Mouse (Mus musculus) T-cell, adult 2 months (primary cell): Measurements from ENCODE around the gene Smok3b.
"Not testable (repeated sequence)": the region's sequence is repeated elsewhere in the genome, so short reads cannot be mapped to it uniquely, and the experiment has no call there.

ENCODE experiments used
- DNase-seq: peaks from one replicate; pipeline ENCODE4 v3.0.0; 2022; ENCODE audit warnings: low spot score

Smok3b gene

GRCm38 (mm10) chr5:138020961-138021479 lies at the start of gene Smok3b, which contains the start of gene Smok3a:
Smok3b (plus strand) TSS chr5:138021429.
Smok3a (plus strand) TSS chr5:138021261.
- not testable (repeated sequence) for DNase-seq

- DNase-seq, result no peak
These were observed 48.1 kb upstream of the Smok3b start for GRCm38 (mm10) chr5:137973161-137973560.

DNA sequence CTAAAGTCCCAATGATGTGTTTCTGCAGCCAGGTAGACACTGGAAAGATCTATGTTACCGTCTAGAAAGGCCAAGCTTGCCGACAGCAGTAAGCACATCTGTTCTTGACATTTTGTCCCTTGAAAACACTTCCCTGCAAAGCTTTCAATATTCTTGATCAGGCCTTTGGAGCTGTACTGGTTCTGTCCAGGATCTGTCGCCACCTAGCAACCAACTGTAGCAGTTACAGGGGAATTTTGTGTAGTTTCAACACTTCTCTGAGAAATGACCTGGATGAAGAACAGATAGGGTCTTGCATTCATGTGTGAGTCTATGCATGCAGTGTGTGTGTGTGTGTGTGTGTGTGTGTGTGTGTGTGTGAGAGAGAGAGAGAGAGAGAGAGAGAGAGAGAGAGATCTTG lies 47.5 kb upstream of the Smok3b start:
- no peak for DNase-seq

DNA sequence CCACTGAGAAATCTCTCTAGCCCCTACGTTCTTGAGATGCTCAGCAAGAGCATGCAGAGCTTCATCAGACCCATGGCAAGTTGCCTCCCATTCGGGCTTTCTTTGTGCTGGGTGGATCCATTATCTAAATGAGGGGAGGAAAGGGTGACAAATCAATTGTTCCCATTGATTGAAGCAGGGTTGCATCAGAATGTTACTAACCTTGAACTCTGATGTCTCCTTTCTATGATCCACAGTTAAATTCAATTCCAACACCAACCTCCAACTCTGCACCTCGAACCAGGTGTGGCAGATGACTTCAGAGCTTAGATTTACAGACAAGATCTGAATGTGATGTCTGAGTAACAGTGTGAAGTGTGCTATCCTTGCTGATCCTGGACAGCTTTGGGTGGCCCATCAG lies 46.5 kb upstream of the Smok3b start:
- DNase-seq, result no peak

DNA sequence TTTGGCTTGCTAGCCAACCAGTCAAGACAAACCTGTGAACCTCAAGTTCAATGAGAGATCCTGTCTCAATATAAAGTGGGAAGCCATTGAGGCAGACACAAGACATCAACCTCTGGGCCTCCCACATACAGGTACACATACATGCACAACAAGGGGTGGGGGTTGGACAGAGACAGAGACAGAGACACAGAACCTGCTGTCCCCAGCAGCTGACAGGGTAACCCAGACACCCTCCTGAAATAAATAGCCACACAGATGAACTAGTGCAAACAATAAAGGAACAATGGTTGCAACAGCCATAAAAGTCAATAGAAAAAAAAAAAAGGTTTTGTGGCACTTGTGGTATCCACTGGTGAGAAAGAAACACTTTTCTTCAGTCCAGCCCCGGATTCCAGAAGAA lies 45.8 kb upstream of the Smok3b start:
- DNase-seq, result no peak

- DNase-seq, result no peak
These were observed 43.9 kb upstream of the Smok3b start for GRCm38 (mm10) chr5:137977291-137977690.

DNA sequence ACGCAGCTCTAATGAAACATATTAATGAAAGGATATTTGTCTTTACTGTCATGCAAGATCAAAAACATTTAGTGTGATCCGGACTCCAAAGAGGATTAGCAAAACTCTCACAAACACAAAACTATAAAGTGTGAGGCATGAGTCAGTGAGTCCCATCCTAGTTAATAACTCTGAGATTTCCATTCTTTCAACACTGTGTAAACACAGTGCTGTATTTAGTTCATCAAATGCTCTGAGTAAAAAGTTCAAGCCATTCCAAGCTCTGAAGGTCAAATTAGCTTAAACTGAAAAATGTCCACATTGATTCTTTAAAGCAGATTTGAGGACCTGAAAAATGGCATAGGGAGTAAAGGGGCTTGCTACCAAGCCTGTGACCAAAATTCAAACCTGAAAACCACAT lies 42.1 kb upstream of the Smok3b start:
- DNase-seq, result no peak

- no peak for DNase-seq
These were observed 39.9 kb upstream of the Smok3b start, which contains the start of gene Azgp1 for GRCm38 (mm10) chr5:137981300-137981699. Azgp1 (plus strand) TSS chr5:137981520.

DNA sequence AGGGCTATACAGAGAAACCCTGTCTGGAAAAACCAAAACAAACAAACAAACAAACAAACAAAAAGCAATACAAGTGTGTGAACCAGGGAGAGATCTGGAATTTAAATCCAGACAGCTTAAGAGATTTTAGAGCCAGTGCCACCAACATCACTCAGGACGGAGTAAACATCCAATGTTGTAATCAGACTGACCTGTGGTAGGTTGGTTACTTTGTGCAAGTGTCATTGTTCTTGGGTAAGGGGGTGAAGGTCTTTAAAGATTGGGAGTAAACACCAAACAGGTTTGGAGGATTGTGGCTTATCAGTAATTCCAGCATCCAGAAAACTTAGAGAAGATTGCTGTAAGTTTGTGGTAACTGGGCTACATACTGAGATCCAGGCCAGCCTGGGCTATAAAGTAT lies 34.9 kb upstream of the Smok3b start:
- no peak for DNase-seq

GRCm38 (mm10) chr5:138009437-138009836 lies 11.8 kb upstream of the Smok3b start:
- no peak for DNase-seq

- DNase-seq, result no peak
These were observed 8.8 kb upstream of the Smok3b start for GRCm38 (mm10) chr5:138012382-138012781.

- no peak for DNase-seq
These were observed 4.7 kb upstream of the Smok3b start for GRCm38 (mm10) chr5:138016530-138016929.

DNA sequence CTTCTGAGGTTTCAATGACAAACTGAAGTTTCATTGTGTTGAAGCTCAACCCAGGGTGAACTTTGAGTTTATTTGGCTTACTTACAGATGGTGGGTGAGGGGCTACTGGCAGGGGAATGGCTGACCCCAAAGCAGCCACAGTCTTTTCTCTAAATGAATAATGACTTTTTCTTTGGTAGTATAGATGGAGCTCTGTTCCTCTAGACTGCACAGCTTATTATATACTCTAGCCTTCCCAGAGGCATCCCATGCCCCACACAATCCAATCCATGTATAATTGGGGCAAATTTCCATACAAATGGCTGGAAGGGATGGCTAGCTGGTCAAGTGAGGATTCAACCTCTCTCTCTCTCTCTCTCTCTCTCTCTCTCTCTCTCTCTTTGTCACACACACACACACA lies 4.2 kb upstream of the Smok3b start:
- DNase-seq, result no peak

DNA sequence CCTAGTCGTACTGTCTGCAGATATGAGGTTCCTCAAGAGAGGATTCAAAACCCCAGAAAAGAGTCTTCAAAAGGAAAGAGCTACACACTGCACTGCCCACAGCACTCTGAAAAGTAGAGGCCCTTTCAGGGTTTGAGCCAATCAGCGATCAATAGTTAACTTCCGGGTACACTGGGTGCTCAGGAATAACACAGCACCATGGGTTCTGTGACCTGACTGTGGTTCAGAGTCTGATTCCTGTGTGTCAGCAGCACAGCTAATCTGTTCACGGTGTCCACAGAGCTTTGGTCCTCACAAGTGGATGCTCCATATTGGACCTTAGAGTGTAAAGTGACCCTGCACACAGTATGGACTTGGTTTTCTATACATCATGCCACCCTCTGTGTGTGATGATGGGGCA lies 1.7 kb upstream of the Smok3b start:
- not testable (repeated sequence) for DNase-seq

DNA sequence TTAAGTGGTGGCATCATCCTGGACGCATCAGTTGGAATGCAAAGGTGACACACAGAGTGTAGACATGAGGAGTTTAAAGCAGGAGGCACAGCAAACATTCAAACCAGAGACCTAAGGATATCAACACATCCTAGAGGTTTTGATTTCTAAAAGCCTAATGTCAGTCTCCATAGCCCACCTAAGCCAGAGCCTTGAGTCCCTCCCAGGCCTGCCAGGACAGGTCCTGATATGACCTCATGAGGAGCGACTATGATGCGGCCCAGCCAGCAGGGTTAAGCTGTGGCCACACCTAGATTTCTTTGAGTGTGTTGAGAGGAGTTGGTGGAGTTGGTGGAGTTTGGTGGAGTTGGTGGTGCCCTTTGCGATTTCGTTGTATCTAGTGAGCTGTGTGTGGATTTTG lies 31.7 kb downstream of the Smok3b start, which contains the start of gene Smok3c:
Gene Smok3c (plus strand): TSS at position 301 of the 400 bp plus-strand sequence.
- not testable (repeated sequence) for DNase-seq

- DNase-seq, result no peak
These were observed 52.6 kb downstream of the Smok3b start for GRCm38 (mm10) chr5:138073803-138074202.

- DNase-seq, result no peak
These were observed 54.5 kb downstream of the Smok3b start for GRCm38 (mm10) chr5:138075684-138076083.

DNA sequence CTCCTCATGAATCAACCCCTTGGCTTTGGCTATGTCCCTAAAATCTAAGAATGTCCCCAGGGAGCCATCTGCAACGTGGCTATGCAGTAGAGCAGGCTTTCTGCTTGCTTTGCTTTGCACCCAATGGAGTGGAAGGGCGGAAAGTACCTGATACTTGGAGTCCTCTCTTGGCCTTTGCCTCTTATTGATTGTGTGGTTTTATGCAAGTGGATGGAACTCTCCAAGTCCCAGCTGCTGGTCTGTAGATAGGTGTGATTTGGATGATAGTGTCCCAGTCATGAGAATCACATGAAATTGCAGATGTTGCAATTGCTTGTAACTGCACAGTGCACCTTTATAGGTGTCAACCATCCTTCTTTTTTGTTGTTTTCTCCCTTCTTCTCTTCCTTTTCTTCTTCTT lies 54.9 kb downstream of the Smok3b start:
- DNase-seq, result no peak

GRCm38 (mm10) chr5:138080456-138080855 lies 59.2 kb downstream of the Smok3b start:
- DNase-seq, result no peak

GRCm38 (mm10) chr5:138081446-138081845 lies 60.2 kb downstream of the Smok3b start:
- DNase-seq, result no peak

DNA sequence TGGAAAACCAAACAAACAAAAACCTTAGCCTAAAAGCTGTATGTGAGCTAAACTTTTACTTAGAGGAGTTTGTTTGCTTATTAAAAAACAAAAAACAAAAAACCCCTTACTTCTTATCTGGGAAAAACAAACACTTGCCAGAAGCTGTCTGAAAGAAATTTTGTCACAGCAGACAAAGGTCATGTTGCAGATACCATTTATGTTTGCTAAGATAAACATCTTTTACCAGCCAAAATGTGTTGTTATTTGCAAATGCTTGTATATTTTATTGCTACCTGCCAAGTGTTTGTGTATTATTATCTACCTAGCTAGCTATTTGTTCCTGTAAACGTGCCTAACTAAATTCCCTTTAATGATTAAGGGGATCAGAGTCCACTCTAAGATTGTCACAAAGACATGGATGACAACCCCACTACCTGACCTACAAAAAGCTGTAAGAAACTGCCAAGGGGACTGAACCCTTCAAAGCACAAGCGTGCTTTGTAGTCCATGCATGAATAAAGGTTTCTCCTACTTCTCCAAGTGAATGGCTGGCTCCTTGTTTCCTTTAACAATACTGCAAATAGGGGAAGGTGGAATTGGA lies 62.2 kb downstream of the Smok3b start:
- DNase-seq, result no peak

GRCm38 (mm10) chr5:138083936-138084335 lies 62.7 kb downstream of the Smok3b start:
- DNase-seq, result no peak

GRCm38 (mm10) chr5:138084507-138084906 lies 63.3 kb downstream of the Smok3b start:
- no peak for DNase-seq

DNA sequence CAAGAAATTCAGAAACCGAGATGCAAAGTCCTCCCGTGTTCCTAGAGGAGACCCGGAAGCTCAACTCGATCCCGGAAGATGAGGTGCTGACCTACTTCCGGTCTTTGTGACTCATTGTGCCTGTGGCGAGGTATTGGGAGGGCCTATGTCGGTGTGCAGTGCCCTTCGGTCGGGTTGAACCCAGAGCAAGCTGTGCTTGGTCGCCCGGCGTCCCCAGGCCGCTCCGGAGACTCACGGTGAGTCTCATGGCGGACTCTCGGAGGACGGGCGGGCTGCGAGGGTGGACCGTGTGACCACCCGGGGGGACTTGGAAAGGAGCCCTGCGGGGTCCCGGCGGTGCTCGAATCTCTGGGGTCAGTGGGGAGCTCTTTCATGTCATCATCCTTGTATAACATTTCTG lies 63.8 kb downstream of the Smok3b start, which contains the start of gene Zkscan1:
Gene Zkscan1 (plus strand): TSS at position 89 of the 400 bp plus-strand sequence.
- peak; percentile 88 for DNase-seq
